Mouse (Mus musculus) mouse trophoblast stem cell (cell line): ENCODE measurements around the gene Syndig1l.

Experiments
- in situ Hi-C, 2 experiments: fragments of 300-500 bp; cut with MseI, MboI; formaldehyde crosslinking; loops; 2 replicates in 1 of 2; 3 replicates in 1 of 2; pipeline ENCODE4 v1.15.1; 2025

Gene Syndig1l

DNA sequence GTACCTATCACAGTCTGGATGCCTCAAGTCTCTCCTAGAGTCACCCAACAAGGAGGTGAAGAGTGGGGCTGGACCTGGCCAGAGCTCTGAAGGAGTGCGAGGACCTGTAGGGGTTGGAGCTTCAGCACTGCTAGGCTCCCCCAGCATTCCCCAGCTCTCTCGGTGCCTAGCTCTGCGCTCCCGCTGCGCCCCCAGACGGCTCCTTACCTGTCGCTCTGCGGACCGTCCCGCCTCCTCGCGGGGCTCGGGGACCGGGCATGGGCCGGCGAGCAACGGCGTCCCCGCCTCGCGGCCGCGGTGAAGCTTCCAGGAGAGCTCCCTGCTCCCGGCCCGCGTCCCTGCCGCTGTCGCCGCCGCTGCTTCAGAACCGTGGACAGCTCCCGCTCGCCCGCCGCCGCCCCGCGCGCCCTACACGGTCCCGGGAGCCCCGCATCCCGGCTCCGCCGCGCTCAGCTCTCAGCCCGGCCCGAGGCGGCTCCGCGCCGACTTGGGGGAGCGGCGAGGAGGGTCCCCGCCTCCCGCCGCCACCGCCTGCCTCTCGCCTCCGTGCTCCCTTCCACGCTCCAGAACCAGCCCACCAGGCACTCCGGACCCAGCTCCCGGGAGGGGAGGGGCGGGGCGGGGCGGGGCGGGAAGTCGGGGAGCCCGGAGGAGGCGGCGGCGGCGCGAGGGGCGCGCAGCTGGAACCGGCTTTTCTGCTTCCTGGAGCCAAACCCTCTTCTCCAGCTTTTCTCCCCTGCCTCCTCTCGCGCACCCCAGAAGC lies at the start of gene Syndig1l:
Gene Syndig1l, minus strand, starts transcription at position 513 of the 763 bp plus-strand sequence.
- in situ Hi-C loops = no loop called here

DNA sequence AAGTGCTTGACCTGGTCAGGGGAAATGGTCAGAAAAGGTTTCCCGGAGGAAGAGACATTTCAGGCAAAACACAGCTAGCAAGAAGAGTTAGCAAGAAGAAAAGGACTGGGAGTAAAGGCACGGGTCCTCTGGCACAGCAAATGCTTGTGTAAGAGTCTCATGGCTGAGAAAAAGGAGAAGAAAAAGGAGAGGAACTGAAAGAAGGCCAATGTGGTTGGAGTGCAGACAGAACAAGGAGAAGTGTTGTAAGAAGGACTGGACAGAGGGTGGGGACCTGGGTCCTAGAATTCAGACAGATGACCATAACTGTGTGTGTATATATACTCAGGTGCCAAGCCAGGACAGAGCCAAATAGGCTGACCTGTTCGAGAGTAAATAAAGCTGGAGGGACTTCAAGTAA lies 49.5 kb upstream of the Syndig1l start:
- in situ Hi-C loops = no loop called here

DNA sequence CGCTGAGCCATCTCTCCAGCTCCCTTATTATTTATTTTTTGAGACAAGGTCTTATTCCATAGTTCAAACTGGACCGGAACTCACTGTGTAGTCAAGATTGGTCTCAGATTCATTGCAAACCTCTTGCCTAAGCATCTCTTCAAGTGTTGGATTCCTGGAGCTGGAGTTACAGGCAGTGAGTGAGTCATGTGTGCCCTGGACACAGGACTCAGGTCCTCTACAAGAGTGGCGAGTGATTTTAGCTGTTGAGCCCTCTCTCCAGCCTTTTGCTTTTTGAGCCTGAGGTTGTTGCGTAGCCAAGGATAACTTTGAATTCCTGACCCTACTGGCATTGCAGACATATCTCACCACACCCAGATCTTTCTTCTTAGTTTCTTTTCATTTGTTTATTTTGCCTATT lies 47.1 kb upstream of the Syndig1l start:
- in situ Hi-C loops = no loop called here

DNA sequence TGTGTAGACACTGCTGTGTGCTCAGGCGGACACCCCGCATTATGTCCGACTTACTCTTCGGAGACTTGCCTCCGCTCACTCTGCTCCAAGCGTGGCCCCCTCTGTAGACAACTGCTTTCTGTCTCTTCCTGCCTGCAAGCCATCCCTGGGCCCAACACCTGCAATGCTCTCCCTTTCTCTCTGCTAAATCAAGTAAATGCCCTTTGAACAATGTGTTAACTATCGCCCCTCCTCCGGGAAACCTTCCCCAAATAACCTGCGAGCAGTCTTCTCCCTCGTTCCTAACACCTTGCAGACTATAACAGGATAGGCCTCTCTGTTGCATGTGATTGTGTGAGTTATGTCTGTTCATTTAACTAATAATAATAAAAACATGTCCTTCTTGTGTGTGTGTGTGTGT lies 44.9 kb upstream of the Syndig1l start:
- in situ Hi-C loops = no loop called here

DNA sequence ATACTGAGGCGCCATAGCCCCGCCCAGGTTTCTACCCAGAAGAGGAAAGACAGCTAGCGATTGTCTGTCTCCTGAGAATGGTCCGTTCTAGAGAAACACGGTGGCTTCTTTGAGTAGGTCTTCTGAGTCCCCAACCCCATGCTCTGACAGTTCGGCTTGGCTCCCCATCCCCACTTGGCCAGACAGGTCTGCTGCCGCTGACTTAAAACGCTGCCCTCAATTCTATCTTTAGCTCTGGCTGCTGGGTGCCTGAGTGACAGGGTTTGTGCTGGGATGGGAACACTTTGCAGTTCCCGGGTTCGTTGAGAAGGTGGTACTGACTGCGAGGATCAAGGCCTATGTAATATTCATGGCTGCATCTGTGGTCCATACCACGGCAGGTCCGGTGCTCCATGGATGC lies 34.7 kb upstream of the Syndig1l start:
- in situ Hi-C loops = no loop called here

DNA sequence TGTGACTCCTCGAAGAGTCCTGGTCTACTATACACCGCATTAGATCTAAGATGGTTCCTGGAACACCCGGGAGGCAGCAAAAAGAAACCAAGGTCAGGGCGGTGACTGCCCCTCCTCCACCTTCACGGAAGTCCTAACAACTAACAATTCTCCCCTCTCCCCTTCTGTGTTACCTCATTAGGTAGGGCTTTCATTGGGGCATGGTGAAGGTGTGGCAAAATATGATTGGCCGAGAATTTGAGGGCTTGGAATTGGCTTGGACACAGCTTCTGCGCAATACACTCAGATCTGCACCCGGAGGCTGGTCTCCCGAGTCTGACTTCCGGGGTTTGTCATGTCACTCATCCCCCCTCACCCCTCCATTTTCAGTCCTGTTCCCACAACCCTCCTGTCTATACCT lies 29.8 kb upstream of the Syndig1l start:
- in situ Hi-C loops = no loop called here

DNA sequence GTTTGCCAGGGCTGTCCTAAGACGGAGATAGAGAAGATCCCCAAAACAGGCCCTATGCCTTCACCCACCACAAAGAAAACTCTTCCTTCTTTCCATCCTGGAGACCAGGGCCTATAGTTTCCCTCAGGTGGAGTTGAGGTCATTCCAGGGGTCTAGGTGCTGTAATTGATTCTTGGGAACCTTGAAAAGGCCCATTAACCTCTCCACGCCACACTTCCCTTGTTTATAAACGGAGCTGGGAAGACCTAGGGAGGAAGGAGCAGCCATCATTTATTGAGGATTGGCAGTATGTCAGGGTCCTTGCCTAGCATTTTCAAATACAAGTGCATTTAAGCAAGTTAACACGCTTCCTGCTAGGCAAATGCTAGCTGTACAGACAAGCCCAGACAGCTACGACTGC lies 28.8 kb upstream of the Syndig1l start:
- in situ Hi-C loops = no loop called here

DNA sequence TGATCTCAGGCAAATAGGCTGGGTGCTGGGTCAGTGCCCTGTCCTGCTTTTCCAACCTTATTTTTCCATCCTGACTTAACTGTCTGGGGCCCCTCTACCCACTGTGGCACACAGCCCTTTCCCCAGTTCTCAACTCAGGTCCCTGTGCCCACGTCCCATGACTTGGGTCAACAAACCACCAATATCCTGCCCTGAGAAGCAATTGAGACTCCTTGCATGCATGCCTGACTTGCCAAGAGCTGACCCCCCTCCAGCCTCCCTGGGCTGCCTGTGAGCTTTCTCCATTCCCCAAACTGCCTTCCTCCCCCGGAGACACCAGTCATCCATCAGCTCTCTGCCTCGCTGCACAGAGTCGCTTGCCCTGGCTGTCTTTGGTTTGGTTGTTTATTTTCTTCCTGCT lies 28.4 kb upstream of the Syndig1l start:
- in situ Hi-C loops = no loop called here

DNA sequence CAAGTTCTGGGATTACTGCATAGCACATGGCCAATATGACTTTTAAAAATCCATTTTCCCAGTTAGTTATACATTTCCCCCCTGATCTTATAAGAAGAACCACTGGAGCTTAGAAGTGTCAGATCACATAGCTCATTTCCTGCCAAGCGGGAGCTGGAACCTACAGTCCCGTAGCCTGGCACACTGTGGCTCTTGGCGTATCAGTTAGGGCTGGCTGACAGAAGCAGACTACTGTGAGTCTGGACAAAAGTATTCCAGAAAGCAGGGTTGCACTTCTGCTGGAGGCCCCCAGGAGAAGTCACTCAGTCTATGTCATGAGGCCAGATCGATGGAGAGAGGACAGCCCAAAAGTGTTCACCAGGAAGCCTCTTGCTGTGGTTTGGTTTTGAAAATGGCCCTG lies 27.8 kb upstream of the Syndig1l start:
- in situ Hi-C loops = no loop called here

DNA sequence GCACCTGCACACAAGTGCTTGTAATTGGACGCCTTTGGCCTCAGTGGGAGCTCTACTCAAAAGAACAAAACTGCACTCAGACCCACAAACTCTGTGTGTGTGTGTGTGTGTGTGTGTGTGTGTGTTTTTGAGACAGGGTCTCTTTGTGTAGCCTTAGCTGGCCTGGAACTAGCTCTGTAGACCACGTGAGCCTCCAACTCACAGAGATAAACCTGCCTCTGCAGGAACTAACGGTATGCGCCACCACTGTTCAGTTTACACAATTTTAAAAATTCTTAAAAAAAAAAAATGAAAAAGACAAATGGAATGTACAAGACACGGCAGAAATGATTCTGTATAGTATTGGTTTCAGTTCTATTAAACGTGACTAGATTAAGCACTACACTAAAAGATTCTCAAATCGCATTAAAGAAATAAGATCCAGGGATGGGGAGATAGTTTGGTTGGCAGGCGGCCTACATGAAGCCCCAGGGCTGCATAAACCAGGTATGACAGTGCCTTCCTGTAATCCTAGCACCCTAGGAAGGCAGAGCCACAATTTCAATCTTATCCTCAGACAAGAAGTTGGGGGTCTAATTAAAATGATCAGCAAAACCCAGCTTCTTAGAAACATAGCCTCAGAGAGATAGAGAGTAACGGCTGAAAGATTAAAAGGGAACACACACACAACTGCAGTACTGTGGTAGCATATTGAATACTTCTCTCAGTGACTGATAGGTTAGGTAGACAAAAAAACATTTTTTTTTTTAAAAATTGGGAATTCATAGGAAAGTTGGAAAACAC lies 20.0 kb upstream of the Syndig1l start:
- in situ Hi-C loops = no loop called here

DNA sequence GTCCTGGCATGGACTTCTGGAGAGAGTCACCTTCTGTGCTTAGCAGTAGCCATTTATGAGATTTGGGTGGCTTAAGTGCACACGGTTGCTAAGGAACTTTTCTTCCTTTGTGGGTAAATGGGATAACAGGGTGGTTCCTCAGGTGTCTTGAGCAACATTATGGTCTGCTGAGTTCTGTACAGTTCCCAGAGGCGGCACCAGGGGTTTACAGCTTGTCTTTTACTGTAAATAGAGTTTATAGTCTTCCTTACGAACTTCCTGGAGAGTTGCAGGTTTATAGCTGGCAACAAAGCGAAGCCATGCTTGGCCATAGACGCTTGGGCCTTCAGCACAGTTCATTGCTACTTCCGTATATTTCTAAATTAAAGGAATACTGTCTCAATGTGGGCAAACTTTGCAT lies 15.9 kb upstream of the Syndig1l start:
- in situ Hi-C loops = no loop called here

DNA sequence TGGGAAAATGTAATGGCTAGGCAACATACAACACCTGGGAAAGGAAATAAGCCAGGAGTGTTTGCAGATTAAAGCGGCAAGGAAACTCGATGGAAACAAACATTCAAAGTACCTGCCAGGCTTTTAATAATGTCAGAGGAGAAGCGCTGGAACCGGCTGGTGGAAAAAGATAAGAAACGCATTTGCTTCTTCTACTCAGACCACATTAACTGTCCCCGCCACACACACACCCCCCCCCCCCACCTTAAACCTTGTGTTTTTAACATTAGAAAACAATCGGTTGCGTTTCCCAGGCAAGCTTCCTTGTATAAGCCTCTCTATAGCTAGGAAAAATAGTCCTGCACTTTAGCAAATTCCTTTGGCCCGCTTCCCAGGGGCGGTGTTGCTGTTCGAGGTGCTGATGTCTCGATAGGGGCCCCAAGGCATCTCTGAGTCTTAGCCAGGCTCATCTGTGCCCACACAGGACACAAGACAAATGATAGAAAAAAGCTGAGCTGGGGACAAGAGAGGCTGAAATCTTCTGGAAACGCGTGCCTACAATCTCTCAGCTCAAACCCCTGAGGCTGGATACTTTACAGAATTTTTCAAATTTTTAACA lies 11.3 kb upstream of the Syndig1l start:
- in situ Hi-C loops = no loop called here

DNA sequence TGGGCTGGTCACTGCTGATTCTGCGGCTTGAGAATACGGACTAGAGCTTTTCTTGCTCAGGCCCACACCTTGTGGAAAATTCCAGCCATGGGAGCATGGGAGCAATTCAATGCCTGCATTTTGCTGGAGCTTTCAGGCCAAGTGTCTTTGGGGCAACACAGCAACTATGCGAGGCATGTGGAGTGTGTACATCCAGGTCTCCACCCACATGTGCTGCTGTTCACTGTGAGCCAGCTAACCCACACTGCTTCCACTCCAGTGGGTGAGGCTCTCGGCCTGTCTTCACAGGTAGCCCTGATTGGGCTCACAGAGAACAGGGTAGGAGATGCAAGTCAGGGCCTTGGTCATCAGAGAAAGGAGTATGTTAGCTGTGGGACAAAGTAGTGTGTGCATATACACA lies 9.2 kb upstream of the Syndig1l start:
- in situ Hi-C loops = no loop called here

DNA sequence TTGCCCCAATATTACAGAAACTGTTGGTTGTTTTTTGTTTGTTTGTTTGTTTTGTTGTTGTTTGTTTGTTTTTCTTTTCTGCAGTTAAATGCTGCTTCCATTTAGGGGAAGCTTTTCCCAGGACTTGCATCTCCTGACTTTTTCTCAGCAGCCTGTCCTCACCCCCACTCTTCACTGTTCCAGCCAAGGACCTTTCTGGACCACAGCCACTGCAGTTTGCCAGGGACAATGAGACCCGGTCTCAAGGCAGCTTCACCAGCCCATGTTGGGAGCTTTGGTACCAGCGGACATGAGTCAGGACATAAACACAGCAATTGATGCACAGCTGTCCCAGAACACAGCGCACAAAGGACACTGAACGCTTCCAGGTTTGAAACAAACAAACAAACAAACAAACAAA lies 8.3 kb upstream of the Syndig1l start:
- in situ Hi-C loops = no loop called here

DNA sequence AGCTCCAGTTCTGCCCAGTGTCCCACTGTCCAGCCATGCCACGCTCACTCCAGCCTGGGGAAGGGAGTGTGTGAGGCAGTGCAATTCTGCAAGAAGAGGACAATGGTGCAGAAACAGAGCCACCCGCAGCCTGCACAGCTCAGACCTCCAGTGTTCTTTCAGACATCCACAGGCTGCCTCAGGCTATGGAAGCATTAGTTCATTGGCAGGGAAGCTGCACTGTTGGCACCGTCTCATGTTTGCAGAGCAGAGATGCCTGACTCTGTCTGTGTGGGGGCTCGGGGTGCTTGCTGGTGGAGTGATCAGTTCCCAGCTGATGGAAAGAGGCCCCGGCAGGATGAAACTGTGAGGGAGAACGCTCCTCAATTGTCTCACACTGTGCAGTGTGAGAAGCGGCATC lies 4.0 kb upstream of the Syndig1l start:
- in situ Hi-C loops = no loop called here

DNA sequence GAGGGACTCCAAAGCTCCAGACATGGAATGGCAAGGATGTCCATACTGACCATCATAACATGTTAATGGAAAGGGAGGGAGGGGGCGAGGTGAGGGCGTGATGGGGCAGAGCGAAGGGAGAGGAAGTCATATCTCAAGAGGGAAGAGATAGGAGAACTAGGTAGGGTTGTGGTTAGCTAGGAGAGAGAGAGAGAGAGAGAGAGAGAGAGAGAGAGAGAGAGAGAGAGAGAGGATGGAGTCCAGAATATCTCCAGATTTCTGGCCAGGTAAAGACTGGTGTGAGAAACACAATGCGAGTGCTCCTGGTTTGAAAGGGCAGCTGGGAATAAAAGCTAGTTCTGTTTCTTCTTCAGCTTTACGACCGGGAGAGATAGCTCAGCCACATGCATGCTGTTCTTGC lies 6.5 kb downstream of the Syndig1l start:
- in situ Hi-C loops = no loop called here

DNA sequence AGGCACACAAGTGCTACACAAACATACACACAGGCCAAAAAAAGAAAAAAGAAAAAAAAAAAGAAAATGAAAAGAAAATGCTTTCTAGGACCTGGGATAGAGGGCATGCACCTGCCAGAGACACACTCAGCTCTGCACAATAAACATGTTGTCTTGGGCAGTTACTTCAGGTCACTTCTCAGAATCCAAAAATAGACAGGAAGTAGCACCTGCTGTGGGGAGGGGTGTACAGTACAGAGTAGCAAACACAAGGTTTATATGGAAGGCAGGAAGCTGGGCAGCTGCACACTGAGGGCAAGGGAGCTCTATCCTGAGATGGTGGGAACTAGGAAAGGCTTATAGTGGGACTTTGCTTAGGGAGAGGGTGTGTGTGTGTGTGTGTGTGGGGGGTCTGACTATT lies 7.3 kb downstream of the Syndig1l start:
- in situ Hi-C loops = no loop called here

DNA sequence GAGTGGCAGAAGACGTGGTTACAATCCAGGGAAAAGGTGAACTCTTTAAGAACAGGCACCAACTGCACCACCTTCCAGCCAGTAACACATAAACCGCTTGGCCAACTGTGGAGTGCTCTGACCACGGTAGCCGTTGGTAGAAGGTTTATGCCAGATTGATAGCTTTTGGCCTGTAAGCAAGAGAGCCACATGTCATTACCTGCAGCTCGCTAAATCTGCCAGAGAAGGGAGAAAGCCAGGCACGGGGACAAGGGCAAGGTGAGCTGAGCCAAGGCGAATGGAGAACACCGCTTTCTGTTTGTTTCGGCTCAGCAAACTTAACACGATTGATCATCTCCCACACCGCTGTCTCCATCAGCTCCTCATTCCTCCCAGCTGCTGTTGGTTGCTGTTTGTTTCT lies 9.6 kb downstream of the Syndig1l start:
- in situ Hi-C loops = no loop called here

DNA sequence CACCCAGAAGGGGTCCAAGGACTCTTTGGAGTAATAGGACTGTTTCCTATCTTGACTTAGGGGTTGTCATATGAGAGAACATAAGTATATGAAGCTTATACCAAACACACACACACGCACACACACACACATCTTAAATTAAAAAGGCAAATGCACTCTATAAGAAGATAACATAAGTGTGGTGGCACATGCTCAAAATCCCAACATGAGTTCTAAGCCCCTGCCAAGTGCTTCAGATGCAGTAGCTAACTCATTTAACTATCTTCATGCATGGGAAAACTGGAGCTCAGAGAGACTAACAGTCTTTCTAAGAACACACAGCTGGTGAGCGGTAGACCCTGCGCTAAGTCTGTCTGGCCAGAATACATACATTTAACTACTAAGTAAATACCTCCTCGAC lies 11.1 kb downstream of the Syndig1l start:
- in situ Hi-C loops = no loop called here

DNA sequence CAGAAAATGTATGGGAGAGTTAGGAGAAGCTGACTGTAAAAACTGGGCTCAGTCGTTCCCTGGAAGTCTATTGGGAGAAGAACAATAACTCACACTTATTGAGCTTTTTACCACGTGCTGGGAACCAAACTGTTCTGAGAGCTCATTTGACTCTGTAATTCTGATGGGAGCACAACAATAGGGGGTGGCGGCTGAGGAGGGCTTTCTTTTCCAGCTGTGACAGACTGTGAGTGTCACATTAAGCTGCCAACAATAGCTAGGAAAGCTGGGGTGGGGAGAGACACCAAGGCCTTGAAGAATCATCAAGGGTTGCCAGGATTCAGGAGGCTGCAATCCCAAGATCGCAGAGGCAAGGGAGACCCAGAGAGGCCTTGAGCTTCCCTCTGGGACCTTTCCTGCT lies 12.5 kb downstream of the Syndig1l start:
- in situ Hi-C loops = no loop called here

DNA sequence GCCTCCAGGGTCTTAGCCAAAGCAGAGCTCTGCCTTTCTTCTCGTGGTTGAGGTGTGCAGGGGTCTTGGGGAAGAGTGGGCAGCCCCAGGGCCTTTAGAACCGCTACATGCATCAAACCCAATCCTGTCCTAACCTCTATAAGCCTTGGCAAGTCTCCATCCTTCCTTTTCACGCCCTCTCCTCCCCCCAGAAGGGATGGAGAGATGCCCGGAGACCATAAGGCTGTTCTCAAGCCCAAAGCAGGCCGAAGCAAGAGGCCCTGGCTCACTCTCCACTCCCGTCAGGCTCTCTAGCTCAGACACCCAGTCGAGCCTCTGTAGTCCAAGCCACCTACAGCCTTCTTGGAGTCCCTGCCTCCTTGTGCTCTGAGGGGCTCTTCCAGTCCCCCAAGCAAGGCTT lies 14.1 kb downstream of the Syndig1l start:
- in situ Hi-C loops = no loop called here

DNA sequence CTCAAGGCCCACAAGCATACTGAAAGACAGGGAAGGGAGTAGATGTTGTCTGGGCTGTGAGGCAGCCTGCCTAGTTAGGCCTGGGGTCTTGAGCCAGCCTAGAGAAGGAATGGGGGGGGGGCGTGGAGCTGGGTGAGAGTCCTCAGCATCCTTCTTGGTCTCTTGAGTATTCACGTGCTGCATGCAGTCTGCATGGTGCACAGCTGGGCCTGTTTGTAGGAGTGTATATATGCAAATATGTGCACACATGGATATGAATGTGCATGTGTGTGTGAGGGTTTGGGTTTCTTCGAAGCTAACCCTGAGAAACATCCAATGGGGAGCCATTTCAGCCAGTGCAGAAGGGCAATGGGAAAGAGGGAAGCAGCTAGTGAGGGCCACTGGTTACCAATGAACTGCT lies 22.6 kb downstream of the Syndig1l start:
- in situ Hi-C loops = no loop called here
